Mouse (Mus musculus) heart, embryonic 11.5 days (tissue): ENCODE results near the gene Sf3b6. TPM values are rescaled to one million over a fixed set of nuclear protein-coding genes. Genes with fewer than 3 reads are reported as not detected.
"Not testable (repeated sequence)": the region's sequence is repeated elsewhere in the genome, so short reads cannot be mapped to it uniquely, and the experiment has no call there.

ENCODE experiments used
- ATAC-seq: fragments of 200-750 bp; cut with Nextera tagmentation; replicated peaks from 2 replicates; pipeline ENCODE4 v1.8.0; 2017; ENCODE audit warnings: moderate library complexity; ENCODE audit not compliant: insufficient number of reproducible peaks, low FRiP score, low TSS enrichment
- H3K27ac ChIP-seq: fragments of 300-500 bp; sonication (generic); 2 replicates; pipeline ENCODE4 v1.5.1; 2014; ENCODE audit warnings: mild to moderate bottlenecking, low read depth, low read length
- H3K27me3 ChIP-seq: fragments of 300-500 bp; sonication (generic); 2 replicates; pipeline ENCODE4 v1.6.1; 2014; ENCODE audit warnings: mild to moderate bottlenecking, low read length, mixed read lengths; ENCODE audit not compliant: control insufficient read depth, insufficient read depth
- H3K36me3 ChIP-seq: fragments of 300-500 bp; sonication (generic); 2 replicates; pipeline ENCODE4 v1.6.1; 2014; ENCODE audit warnings: mild to moderate bottlenecking, low read length, moderate library complexity, mixed read lengths; ENCODE audit not compliant: control insufficient read depth, insufficient read depth
- H3K4me1 ChIP-seq: fragments of 300-500 bp; sonication (generic); 2 replicates; pipeline ENCODE4 v1.6.1; 2014; ENCODE audit warnings: low read length; ENCODE audit not compliant: control insufficient read depth, insufficient read depth
- H3K4me2 ChIP-seq: fragments of 300-500 bp; sonication (generic); 2 replicates; pipeline ENCODE4 v1.6.1; 2014; ENCODE audit warnings: mild to moderate bottlenecking, moderate library complexity
- H3K4me3 ChIP-seq: fragments of 300-500 bp; sonication (generic); 2 replicates; pipeline ENCODE4 v1.5.1; 2014; ENCODE audit warnings: low read depth, low read length
- H3K9ac ChIP-seq: fragments of 300-500 bp; sonication (generic); 2 replicates; pipeline ENCODE4 v1.6.1; 2014; ENCODE audit warnings: mild to moderate bottlenecking, low read depth, low read length, moderate library complexity
- H3K9me3 ChIP-seq: fragments of 300-500 bp; sonication (generic); replicated peaks from 2 replicates; pipeline ENCODE4 v1.6.1; 2016; ENCODE audit warnings: low read length; ENCODE audit not compliant: control insufficient read depth
- WGBS: fragments of 180-500 bp; shearing (Covaris S2); extraction: QIAGEN DNeasy Blood & Tissue Kit; methylation state at CpG from one replicate; pipeline ENCODE4 v1.1.7; 2014; ENCODE audit not compliant: insufficient replicate concordance; 5-methylcytosine and 5-hydroxymethylcytosine counted together
- polyA plus RNA-seq: library from polyadenylated mRNA; unstranded; fragments of >200 nt; fragmentation: Nextera tagmentation; extraction: Ambion mirVana; gene quantifications from 2 replicates; pipeline ENCODE4 v1.2.1, GENCODE M21; 2014

Gene Sf3b6
- polyA plus RNA-seq, 1 experiment from 2014 or later = 175 TPM

- not testable (repeated sequence) for H3K9me3 ChIP-seq, H3K4me1 ChIP-seq, H3K27me3 ChIP-seq, ATAC-seq, H3K4me2 ChIP-seq, H3K27ac ChIP-seq, H3K4me3 ChIP-seq, H3K36me3 ChIP-seq, H3K9ac ChIP-seq
- 80% methylated on average over 9 of the region's 9 CpGs for WGBS
These were observed 35.5 kb upstream of the Sf3b6 start for GRCm38 (mm10) chr12:4781725-4782404.

- no peak for ATAC-seq
- Histone ChIP-seq H3K9ac (no peak overlapping the region), H3K36me3 (no peaks in the 10 kb centered on the region), H3K27me3 (no peaks in the 10 kb centered on the region), H3K4me2 (no peak overlapping the region), H3K4me1 (no peaks in the 10 kb centered on the region), H3K9me3 (no peaks in the 10 kb centered on the region), H3K4me3 (no peak overlapping the region), H3K27ac (no peak overlapping the region)
- WGBS = 58% methylated on average over 5 of the region's 5 CpGs
These were observed 33.7 kb upstream of the Sf3b6 start for GRCm38 (mm10) chr12:4783598-4783997.

- 71% methylated on average over 2 of the region's 2 CpGs for WGBS
- H3K4me2 ChIP-seq = no peak overlapping the region
- H3K36me3 ChIP-seq = no peaks in the 10 kb centered on the region
- no peak for ATAC-seq
- no peak overlapping the region for H3K4me3 ChIP-seq
- no peaks in the 10 kb centered on the region for H3K27me3 ChIP-seq
- H3K4me1 ChIP-seq = no peaks in the 10 kb centered on the region
- H3K9ac ChIP-seq = no peak overlapping the region
- H3K27ac ChIP-seq = no peak overlapping the region
- no peaks in the 10 kb centered on the region for H3K9me3 ChIP-seq
These were observed 32.9 kb upstream of the Sf3b6 start for GRCm38 (mm10) chr12:4784466-4784865.

- WGBS = 92% methylated on average over 25 of the region's 25 CpGs
- not testable (repeated sequence) for H3K9me3 ChIP-seq, H3K4me1 ChIP-seq, ATAC-seq, H3K9ac ChIP-seq, H3K36me3 ChIP-seq, H3K27me3 ChIP-seq, H3K4me2 ChIP-seq, H3K27ac ChIP-seq, H3K4me3 ChIP-seq
These were observed 29.2 kb upstream of the Sf3b6 start for GRCm38 (mm10) chr12:4788128-4788527.

- no peak overlapping the region for H3K27ac ChIP-seq
- no peaks in the 10 kb centered on the region for H3K9me3 ChIP-seq
- H3K9ac ChIP-seq = no peak overlapping the region
- no peak overlapping the region for H3K4me2 ChIP-seq
- H3K27me3 ChIP-seq = no peaks in the 10 kb centered on the region
- H3K4me1 ChIP-seq = no peaks in the 10 kb centered on the region
- H3K4me3 ChIP-seq = no peak overlapping the region
- no peak for ATAC-seq
- no peaks in the 10 kb centered on the region for H3K36me3 ChIP-seq
- 83% methylated on average over 1 of the region's 1 CpGs for WGBS
These were observed 23.6 kb upstream of the Sf3b6 start for GRCm38 (mm10) chr12:4793718-4794117.

- H3K36me3 ChIP-seq, H3K9me3 ChIP-seq, H3K4me3 ChIP-seq, H3K4me1 ChIP-seq, ATAC-seq, H3K27ac ChIP-seq, H3K9ac ChIP-seq, H3K27me3 ChIP-seq, H3K4me2 ChIP-seq: not testable (repeated sequence)
- 76% methylated on average over 6 of the region's 6 CpGs for WGBS
These were observed 19.9 kb upstream of the Sf3b6 start for GRCm38 (mm10) chr12:4797471-4797870.

- WGBS = 74% methylated on average over 4 of the region's 4 CpGs
- H3K9ac ChIP-seq = no peak overlapping the region
- no peak for ATAC-seq
These were observed 6.3 kb upstream of the Sf3b6 start for GRCm38 (mm10) chr12:4811036-4811435.

GRCm38 (mm10) chr12:4811705-4812104 lies 5.6 kb upstream of the Sf3b6 start:
- ATAC-seq = no peak
- 54% methylated on average over 3 of the region's 3 CpGs for WGBS

More at GRCm38 (mm10) chr12:4811036-4811435, 6.3 kb upstream of the Sf3b6 start:
- Histone ChIP-seq H3K4me2 (no peak overlapping the region), H3K36me3 (no peaks in the 10 kb centered on the region), H3K27ac (no peak overlapping the region), H3K27me3 (no peaks in the 10 kb centered on the region), H3K9me3 (no peaks in the 10 kb centered on the region), H3K4me3 (no peak overlapping the region), H3K4me1 (no peaks in the 10 kb centered on the region)

GRCm38 (mm10) chr12:4813636-4814035 lies 3.7 kb upstream of the Sf3b6 start:
- no peaks in the 10 kb centered on the region for H3K36me3 ChIP-seq
- no peak overlapping the region for H3K9ac ChIP-seq
- no peak overlapping the region for H3K4me2 ChIP-seq
- H3K4me3 ChIP-seq = no peak overlapping the region
- 0 out of 2 replicates have a peak, but pooled peaks cover 3% of the 10 kb centered on the region for H3K4me1 ChIP-seq
- no peaks in the 10 kb centered on the region for H3K9me3 ChIP-seq
- no peaks in the 10 kb centered on the region for H3K27me3 ChIP-seq
- WGBS = 77% methylated on average over 4 of the region's 4 CpGs
- no peak for ATAC-seq
- H3K27ac ChIP-seq = no peak overlapping the region

More at GRCm38 (mm10) chr12:4811705-4812104, 5.6 kb upstream of the Sf3b6 start:
- Histone ChIP-seq H3K9ac (no peak overlapping the region), H3K36me3 (no peaks in the 10 kb centered on the region), H3K4me1 (0 out of 2 replicates have a peak, but pooled peaks cover 3% of the 10 kb centered on the region), H3K4me3 (no peak overlapping the region), H3K27me3 (no peaks in the 10 kb centered on the region), H3K27ac (no peak overlapping the region), H3K9me3 (no peaks in the 10 kb centered on the region), H3K4me2 (no peak overlapping the region)
